Mouse (Mus musculus): ENCODE data around the gene Ccdc148. TPM values are rescaled to one million over a fixed set of nuclear protein-coding genes. Genes with fewer than 3 reads are reported as not detected.

Ccdc148 gene
- polyA plus RNA-seq, 1 experiment from 2014 or later = 3.7 TPM

- Histone ChIP-seq H3K9me3 (ENCODE audit: control insufficient read depth, low read length) (no peaks in the 10 kb centered on the region), H3K27ac (ENCODE audit: low read depth, low read length) (no peak overlapping the region), H3K4me3 (ENCODE audit: low read depth, low read length) (no peak overlapping the region), H3K4me1 (ENCODE audit: control insufficient read depth, insufficient read depth, low read length) (no peaks in the 10 kb centered on the region), H3K4me2 (ENCODE audit: low read depth, low read length) (no peak overlapping the region), H3K27me3 (ENCODE audit: control insufficient read depth, insufficient read depth, low read length) (no peaks in the 10 kb centered on the region), H3K9ac (replicated peaks; ENCODE audit: low read depth, low read length) (no peak overlapping the region), H3K36me3 (ENCODE audit: control insufficient read depth, insufficient read depth, low read length) (no peaks in the 10 kb centered on the region)
- ATAC-seq (ENCODE audit: low read depth) = no peak
- WGBS = 41% methylated on average over 6 of the region's 6 CpGs
Observed at GRCm38 (mm10) chr2:59048775-59049451, 111.6 kb downstream of the Ccdc148 start.

DNA sequence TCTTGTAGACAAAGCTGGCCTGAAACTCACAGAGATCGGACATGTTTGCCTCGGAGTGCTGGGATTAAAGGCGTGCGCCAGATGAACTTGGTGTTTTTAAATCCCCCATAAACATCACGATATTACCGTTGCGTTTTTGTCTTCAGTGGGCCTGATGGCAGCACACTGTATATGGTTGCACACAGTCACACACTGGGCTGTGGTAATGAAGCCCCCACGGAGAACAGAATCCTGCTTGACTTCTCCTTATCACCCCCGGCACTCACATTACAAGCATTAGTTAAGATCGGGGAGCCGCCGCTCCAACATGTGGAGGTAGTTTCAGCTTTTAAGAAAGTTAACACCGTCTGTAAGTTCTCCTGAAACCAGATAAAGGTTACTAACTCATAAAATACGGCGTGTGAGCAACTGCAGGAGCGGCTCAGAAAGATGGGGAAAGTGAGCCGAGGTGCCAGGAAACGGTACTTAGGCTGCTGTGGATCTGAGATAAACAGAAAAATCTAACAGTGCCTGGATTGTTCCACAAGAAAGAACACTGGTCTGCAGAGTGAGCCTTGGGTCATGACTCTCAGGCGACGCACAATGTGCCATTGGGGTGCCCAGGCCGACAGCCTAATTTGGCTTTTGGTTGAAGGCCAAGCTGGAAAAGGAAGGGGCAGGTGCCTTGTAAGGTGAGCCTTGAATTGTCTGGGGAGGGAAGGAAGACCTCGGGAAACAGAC, 117.0 kb downstream of the Ccdc148 start:
- ATAC-seq (ENCODE audit: low read depth) = no peak
- WGBS = 76% methylated on average over 22 of the region's 22 CpGs
- H3K27me3 ChIP-seq (ENCODE audit: control insufficient read depth, insufficient read depth, low read length) = no peaks in the 10 kb centered on the region
- H3K4me1 ChIP-seq (ENCODE audit: control insufficient read depth, insufficient read depth, low read length) = no peaks in the 10 kb centered on the region
- H3K4me2 ChIP-seq (ENCODE audit: low read depth, low read length) = no peak overlapping the region
- H3K4me3 ChIP-seq (ENCODE audit: low read depth, low read length) = no peak overlapping the region
- no peak overlapping the region for H3K9ac ChIP-seq (replicated peaks; ENCODE audit: low read depth, low read length)
- no peaks in the 10 kb centered on the region for H3K9me3 ChIP-seq (ENCODE audit: control insufficient read depth, low read length)
- H3K27ac ChIP-seq (ENCODE audit: low read depth, low read length) = no peak overlapping the region
- H3K36me3 ChIP-seq (ENCODE audit: control insufficient read depth, insufficient read depth, low read length) = no peaks in the 10 kb centered on the region

GRCm38 (mm10) chr2:59042616-59043015, 117.9 kb downstream of the Ccdc148 start:
- ATAC-seq (ENCODE audit: low read depth) = peak; percentile 44; the same call in 1 of the 2 replicates
- WGBS = 68% methylated on average over 13 of the region's 13 CpGs
- H3K9ac ChIP-seq (replicated peaks; ENCODE audit: low read depth, low read length) = no peak overlapping the region
- H3K27ac ChIP-seq (ENCODE audit: low read depth, low read length) = no peak overlapping the region
- no peaks in the 10 kb centered on the region for H3K27me3 ChIP-seq (ENCODE audit: control insufficient read depth, insufficient read depth, low read length)
- H3K4me1 ChIP-seq (ENCODE audit: control insufficient read depth, insufficient read depth, low read length) = no peaks in the 10 kb centered on the region
- H3K9me3 ChIP-seq (ENCODE audit: control insufficient read depth, low read length) = no peaks in the 10 kb centered on the region
- no peak overlapping the region for H3K4me2 ChIP-seq (ENCODE audit: low read depth, low read length)
- no peaks in the 10 kb centered on the region for H3K36me3 ChIP-seq (ENCODE audit: control insufficient read depth, insufficient read depth, low read length)
- no peak overlapping the region for H3K4me3 ChIP-seq (ENCODE audit: low read depth, low read length)

DNA sequence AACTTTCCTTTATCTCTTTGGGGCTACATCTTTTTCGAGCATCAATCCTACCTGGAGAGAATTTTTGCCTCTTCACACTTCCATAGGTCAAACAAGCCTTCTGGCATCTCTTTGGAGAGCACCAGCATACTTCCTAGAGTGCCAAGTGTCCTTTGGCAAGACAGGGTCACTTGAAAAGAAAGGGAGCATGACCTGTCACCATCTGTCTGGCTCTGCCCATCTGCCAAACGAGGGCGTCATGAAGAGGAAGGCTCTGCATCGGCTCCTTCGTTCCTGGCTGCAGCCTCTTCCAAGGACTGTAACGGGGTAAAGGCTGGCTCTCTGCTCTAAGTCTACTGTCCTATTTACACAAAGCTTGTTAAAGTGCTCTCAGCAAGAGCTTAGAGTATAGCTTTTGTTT, 124.0 kb downstream of the Ccdc148 start:
- Histone ChIP-seq H3K27ac (ENCODE audit: low read depth, low read length) (no peak overlapping the region), H3K9me3 (ENCODE audit: control insufficient read depth, low read length) (no peaks in the 10 kb centered on the region), H3K27me3 (ENCODE audit: control insufficient read depth, insufficient read depth, low read length) (no peaks in the 10 kb centered on the region), H3K4me1 (ENCODE audit: control insufficient read depth, insufficient read depth, low read length) (no peaks in the 10 kb centered on the region), H3K36me3 (ENCODE audit: control insufficient read depth, insufficient read depth, low read length) (no peaks in the 10 kb centered on the region), H3K4me3 (ENCODE audit: low read depth, low read length) (no peak overlapping the region), H3K4me2 (ENCODE audit: low read depth, low read length) (no peak overlapping the region), H3K9ac (replicated peaks; ENCODE audit: low read depth, low read length) (no peak overlapping the region)
- ATAC-seq (ENCODE audit: low read depth) = no peak
- WGBS = 57% methylated on average over 6 of the region's 6 CpGs

DNA sequence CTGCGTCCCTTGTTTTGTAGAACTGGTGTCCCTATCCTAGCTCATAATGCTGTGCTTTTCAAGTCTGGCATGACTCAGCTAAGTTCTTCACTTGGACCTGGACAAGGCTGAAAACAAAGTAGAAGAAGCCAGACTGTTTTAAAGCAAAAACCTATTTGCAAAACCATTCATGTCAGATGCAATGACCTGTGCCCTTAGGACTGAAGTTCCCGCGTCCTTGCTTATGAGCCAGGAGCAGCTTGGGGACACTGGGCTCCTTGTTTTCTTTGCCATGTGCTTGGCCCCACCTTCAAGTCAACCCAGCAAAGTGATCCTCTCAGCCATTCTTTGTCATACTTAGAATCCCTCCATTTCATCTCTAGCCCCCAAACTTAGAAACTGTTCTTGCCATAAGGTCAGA, 125.3 kb downstream of the Ccdc148 start:
- Histone ChIP-seq H3K27ac (ENCODE audit: low read depth, low read length) (no peak overlapping the region), H3K9ac (replicated peaks; ENCODE audit: low read depth, low read length) (no peak overlapping the region), H3K27me3 (ENCODE audit: control insufficient read depth, insufficient read depth, low read length) (no peaks in the 10 kb centered on the region), H3K9me3 (ENCODE audit: control insufficient read depth, low read length) (no peaks in the 10 kb centered on the region), H3K36me3 (ENCODE audit: control insufficient read depth, insufficient read depth, low read length) (no peaks in the 10 kb centered on the region), H3K4me3 (ENCODE audit: low read depth, low read length) (no peak overlapping the region), H3K4me1 (ENCODE audit: control insufficient read depth, insufficient read depth, low read length) (no peaks in the 10 kb centered on the region), H3K4me2 (ENCODE audit: low read depth, low read length) (no peak overlapping the region)
- 76% methylated on average over 3 of the region's 3 CpGs for WGBS
- ATAC-seq (ENCODE audit: low read depth) = no peak

DNA sequence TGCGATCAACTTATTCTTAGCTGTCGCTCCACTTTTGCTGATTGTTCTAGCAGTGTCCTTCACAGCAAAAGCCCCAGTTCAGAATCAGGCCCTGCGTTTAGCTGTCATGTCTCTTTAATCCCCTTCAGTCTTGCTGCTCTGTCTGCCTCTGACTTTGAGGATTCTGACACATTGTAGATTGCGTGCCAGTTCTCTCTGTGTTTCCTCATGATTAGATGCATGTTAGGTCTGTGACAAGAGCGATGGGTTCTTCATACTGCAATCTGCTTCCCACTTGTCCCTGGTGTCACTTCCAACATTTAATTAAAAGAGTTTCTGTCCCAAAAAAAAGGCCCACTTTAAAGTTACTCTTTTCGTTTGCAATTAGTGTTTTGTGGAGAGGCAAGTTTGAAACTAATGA, 126.2 kb downstream of the Ccdc148 start:
- WGBS = 92% methylated on average over 6 of the region's 6 CpGs
- no peak overlapping the region for H3K9ac ChIP-seq (replicated peaks; ENCODE audit: low read depth, low read length)
- H3K9me3 ChIP-seq (ENCODE audit: control insufficient read depth, low read length) = no peaks in the 10 kb centered on the region
- no peak for ATAC-seq (ENCODE audit: low read depth)
- H3K27me3 ChIP-seq (ENCODE audit: control insufficient read depth, insufficient read depth, low read length) = no peaks in the 10 kb centered on the region
- H3K4me1 ChIP-seq (ENCODE audit: control insufficient read depth, insufficient read depth, low read length) = no peaks in the 10 kb centered on the region
- H3K36me3 ChIP-seq (ENCODE audit: control insufficient read depth, insufficient read depth, low read length) = no peaks in the 10 kb centered on the region
- no peak overlapping the region for H3K27ac ChIP-seq (ENCODE audit: low read depth, low read length)
- no peak overlapping the region for H3K4me3 ChIP-seq (ENCODE audit: low read depth, low read length)
- H3K4me2 ChIP-seq (ENCODE audit: low read depth, low read length) = no peak overlapping the region

- Histone ChIP-seq H3K27me3 (ENCODE audit: control insufficient read depth, insufficient read depth, low read length) (no peaks in the 10 kb centered on the region), H3K9me3 (ENCODE audit: control insufficient read depth, low read length) (no peaks in the 10 kb centered on the region), H3K9ac (replicated peaks; ENCODE audit: low read depth, low read length) (no peak overlapping the region), H3K4me2 (ENCODE audit: low read depth, low read length) (no peak overlapping the region), H3K4me1 (ENCODE audit: control insufficient read depth, insufficient read depth, low read length) (no peaks in the 10 kb centered on the region), H3K36me3 (ENCODE audit: control insufficient read depth, insufficient read depth, low read length) (no peaks in the 10 kb centered on the region), H3K27ac (ENCODE audit: low read depth, low read length) (no peak overlapping the region), H3K4me3 (ENCODE audit: low read depth, low read length) (no peak overlapping the region)
- WGBS = 80% methylated on average over 3 of the region's 3 CpGs
- ATAC-seq (ENCODE audit: low read depth) = no peak
Observed at GRCm38 (mm10) chr2:59024558-59024957, 135.9 kb downstream of the Ccdc148 start.

GRCm38 (mm10) chr2:59007356-59007755, 153.1 kb downstream of the Ccdc148 start:
- H3K4me3 ChIP-seq (ENCODE audit: low read depth, low read length) = no peak overlapping the region
- WGBS = 95% methylated on average over 5 of the region's 5 CpGs
- H3K27me3 ChIP-seq (ENCODE audit: control insufficient read depth, insufficient read depth, low read length) = no peaks in the 10 kb centered on the region
- no peaks in the 10 kb centered on the region for H3K9me3 ChIP-seq (ENCODE audit: control insufficient read depth, low read length)
- H3K27ac ChIP-seq (ENCODE audit: low read depth, low read length) = no peak overlapping the region
- no peak overlapping the region for H3K9ac ChIP-seq (replicated peaks; ENCODE audit: low read depth, low read length)
- no peak for ATAC-seq (ENCODE audit: low read depth)
- no peak overlapping the region for H3K4me2 ChIP-seq (ENCODE audit: low read depth, low read length)
- H3K36me3 ChIP-seq (ENCODE audit: control insufficient read depth, insufficient read depth, low read length) = no peaks in the 10 kb centered on the region
- no peaks in the 10 kb centered on the region for H3K4me1 ChIP-seq (ENCODE audit: control insufficient read depth, insufficient read depth, low read length)

GRCm38 (mm10) chr2:59006567-59007340, 153.7 kb downstream of the Ccdc148 start:
- Histone ChIP-seq H3K4me1 (ENCODE audit: control insufficient read depth, insufficient read depth, low read length) (no peaks in the 10 kb centered on the region), H3K27me3 (ENCODE audit: control insufficient read depth, insufficient read depth, low read length) (no peaks in the 10 kb centered on the region), H3K4me3 (ENCODE audit: low read depth, low read length) (no peak overlapping the region), H3K4me2 (ENCODE audit: low read depth, low read length) (no peak overlapping the region), H3K27ac (ENCODE audit: low read depth, low read length) (no peak overlapping the region), H3K36me3 (ENCODE audit: control insufficient read depth, insufficient read depth, low read length) (no peaks in the 10 kb centered on the region), H3K9ac (replicated peaks; ENCODE audit: low read depth, low read length) (no peak overlapping the region), H3K9me3 (ENCODE audit: control insufficient read depth, low read length) (no peaks in the 10 kb centered on the region)
- ATAC-seq (ENCODE audit: low read depth) = no peak
- WGBS = 91% methylated on average over 8 of the region's 8 CpGs
